Mouse (Mus musculus) small intestine, adult 2 months (tissue): Measurements from ENCODE around the gene Gimap9.

ENCODE experiments used
- CTCF ChIP-seq: fragments of 200-500 bp; IDR thresholded peaks from 2 replicates; pipeline ENCODE4 v1.5.1; 2012; ENCODE audit warnings: low read depth, mild to moderate bottlenecking, control low read depth, inconsistent platforms, low read length, moderate library complexity, mixed read lengths; ENCODE audit not compliant: insufficient replicate concordance, insufficient read length; ENCODE audit errors: extremely low read depth
- POLR2A ChIP-seq: fragments of 200-500 bp; IDR thresholded peaks from 2 replicates; pipeline ENCODE4 v1.6.1; 2012; ENCODE audit warnings: low read depth, mild to moderate bottlenecking, control low read depth, inconsistent platforms, low read length, moderate library complexity

DNA sequence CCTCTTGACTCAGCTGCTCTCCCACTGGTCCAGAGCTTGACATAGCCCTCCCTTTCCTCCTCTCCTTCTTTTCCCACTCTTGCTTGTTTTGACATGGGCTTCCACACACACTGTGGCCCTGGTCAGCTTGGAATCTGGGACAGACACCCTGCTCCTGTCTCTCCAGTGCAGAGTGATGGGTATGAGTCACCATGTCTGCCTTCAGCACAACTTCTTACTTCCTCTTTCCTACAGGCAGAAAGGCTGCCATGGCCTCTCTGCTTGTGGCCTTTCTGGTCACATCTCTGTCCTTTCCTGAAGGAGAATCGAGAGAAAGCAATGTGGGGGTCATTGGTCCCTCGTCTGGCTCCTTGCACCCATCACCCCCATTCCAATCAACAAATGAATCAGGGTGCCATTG is 11.1 kb downstream of the Gimap9 start:
- TF ChIP-seq CTCF (no peak), POLR2A (no peak)
